Mouse (Mus musculus) embryonic facial prominence, embryonic 10.5 days (tissue): ENCODE measurements around the gene Dmxl2. TPM values are rescaled to one million over a fixed set of nuclear protein-coding genes. Genes with fewer than 3 reads are reported as not detected.

Experiments used
- DNase-seq: peaks from one replicate; pipeline ENCODE4 v3.0.0-alpha.2; 2017; ENCODE audit warnings: low spot score
- H3K27ac ChIP-seq: fragments of 300-500 bp; sonication (generic); replicated peaks from 2 replicates; pipeline ENCODE4 v1.5.1; 2016; ENCODE audit warnings: mild to moderate bottlenecking
- H3K27me3 ChIP-seq: fragments of 300-500 bp; sonication (generic); replicated peaks from 2 replicates; pipeline ENCODE4 v1.6.1; 2016; ENCODE audit warnings: low read depth, mild to moderate bottlenecking; ENCODE audit not compliant: poor library complexity, severe bottlenecking
- H3K36me3 ChIP-seq: fragments of 300-500 bp; sonication (generic); replicated peaks from 2 replicates; pipeline ENCODE4 v1.6.1; 2016; ENCODE audit warnings: mild to moderate bottlenecking, moderate library complexity
- H3K4me1 ChIP-seq: fragments of 300-500 bp; sonication (generic); 2 replicates; pipeline ENCODE4 v1.6.1; 2016
- H3K4me3 ChIP-seq: fragments of 300-500 bp; sonication (generic); 2 replicates; pipeline ENCODE4 v1.5.1; 2016; ENCODE audit warnings: mild to moderate bottlenecking, moderate library complexity
- H3K9me3 ChIP-seq: fragments of 300-500 bp; sonication (generic); 2 replicates; pipeline ENCODE4 v1.6.1; 2016; ENCODE audit warnings: mild to moderate bottlenecking
- WGBS: fragments of 180-500 bp; shearing (Covaris S2); methylation state at CpG from one replicate; pipeline ENCODE4 v1.1.7; 2016; 5-methylcytosine and 5-hydroxymethylcytosine counted together
- polyA plus RNA-seq: library from polyadenylated mRNA; unstranded; fragments of >200 nt; fragmentation: Nextera tagmentation; extraction: Ambion mirVana; gene quantifications from 2 replicates; pipeline ENCODE4 v1.2.1, GENCODE M21; 2016

Dmxl2 gene
- polyA plus RNA-seq, 1 experiment from 2014 or later: 6.1 TPM

DNA sequence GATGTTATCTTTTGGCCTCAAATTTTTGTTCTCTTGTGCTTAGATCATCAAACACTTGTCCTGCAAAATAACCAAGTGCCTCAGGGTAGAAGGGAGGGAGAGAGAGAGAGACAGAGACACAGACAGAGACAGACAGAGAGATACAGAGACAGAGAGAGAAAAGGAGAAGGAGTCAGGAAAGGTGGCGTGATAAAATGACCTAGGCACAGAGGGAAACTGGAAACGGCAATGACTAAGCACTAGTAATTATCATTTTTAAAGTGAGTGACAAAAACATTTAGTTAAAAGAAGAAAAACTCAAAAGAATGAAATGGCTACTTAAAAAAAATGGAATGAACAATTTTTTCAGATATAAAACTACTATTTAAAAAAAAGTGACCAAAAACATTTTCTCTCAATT lies 11.8 kb downstream of the Dmxl2 start:
- H3K27ac ChIP-seq: no peak overlapping the region
- 78% methylated on average over 2 of the region's 2 CpGs for WGBS
- H3K9me3 ChIP-seq: no peaks in the 10 kb centered on the region
- no peaks in the 10 kb centered on the region for H3K36me3 ChIP-seq
- H3K27me3 ChIP-seq: no peaks in the 10 kb centered on the region
- H3K4me1 ChIP-seq: no peaks in the 10 kb centered on the region
- H3K4me3 ChIP-seq: no peak overlapping the region
- no peak for DNase-seq

DNA sequence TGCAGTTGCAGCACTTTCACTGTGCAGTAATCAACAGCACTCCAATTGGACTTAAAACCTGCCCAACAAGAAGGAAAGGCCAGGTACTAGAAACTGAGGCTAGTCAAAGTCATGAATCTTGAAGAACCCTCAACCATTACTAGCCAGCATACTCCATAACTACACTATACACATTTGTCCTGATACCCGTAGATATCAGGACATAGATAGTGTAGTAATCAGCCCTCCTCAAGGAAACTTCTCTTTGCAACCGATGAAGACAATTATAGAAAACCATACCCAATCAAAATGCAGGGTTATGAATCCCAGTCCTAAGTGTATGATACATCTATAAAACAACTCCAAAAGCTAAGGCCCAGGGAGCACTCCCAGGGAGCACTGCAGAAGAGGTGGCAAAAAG lies 16.5 kb downstream of the Dmxl2 start:
- no peaks in the 10 kb centered on the region for H3K27me3 ChIP-seq
- H3K27ac ChIP-seq: no peak overlapping the region
- no peaks in the 10 kb centered on the region for H3K4me1 ChIP-seq
- DNase-seq: no peak
- no peaks in the 10 kb centered on the region for H3K36me3 ChIP-seq
- 91% methylated on average over 2 of the region's 2 CpGs for WGBS
- no peak overlapping the region for H3K4me3 ChIP-seq
- H3K9me3 ChIP-seq: no peaks in the 10 kb centered on the region

DNA sequence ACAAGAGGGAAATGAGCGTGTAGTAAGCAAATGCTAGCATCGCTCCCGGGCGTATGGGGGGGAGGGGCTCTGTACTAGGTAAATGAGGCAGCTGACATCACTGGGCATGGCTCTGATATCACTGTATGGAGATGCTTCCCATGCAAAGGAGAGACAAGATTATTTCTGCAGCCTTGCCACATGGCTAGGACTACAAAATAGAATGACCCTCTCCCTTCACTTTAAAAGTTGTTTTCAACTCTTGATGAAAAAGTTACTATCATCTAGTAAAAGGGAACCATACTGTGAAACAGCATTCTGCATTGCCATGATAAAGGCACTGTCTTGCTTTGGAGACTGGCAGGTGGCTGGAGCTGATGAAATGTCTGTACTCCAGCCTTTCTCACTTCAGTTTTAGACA lies 18.2 kb downstream of the Dmxl2 start:
- no peaks in the 10 kb centered on the region for H3K27me3 ChIP-seq
- no peaks in the 10 kb centered on the region for H3K36me3 ChIP-seq
- no peaks in the 10 kb centered on the region for H3K9me3 ChIP-seq
- no peak overlapping the region for H3K4me3 ChIP-seq
- no peak for DNase-seq
- no peak overlapping the region for H3K27ac ChIP-seq
- 61% methylated on average over 4 of the region's 4 CpGs for WGBS
- H3K4me1 ChIP-seq: no peaks in the 10 kb centered on the region

- Histone ChIP-seq H3K27me3 (no peaks in the 10 kb centered on the region), H3K4me3 (no peak overlapping the region), H3K27ac (no peak overlapping the region), H3K4me1 (no peaks in the 10 kb centered on the region), H3K9me3 (no peaks in the 10 kb centered on the region), H3K36me3 (no peaks in the 10 kb centered on the region)
- DNase-seq: no peak
- WGBS: 81% methylated on average over 4 of the region's 4 CpGs
Observed at GRCm38 (mm10) chr9:54482763-54483162, 18.7 kb downstream of the Dmxl2 start.

GRCm38 (mm10) chr9:54479054-54479453 lies 22.4 kb downstream of the Dmxl2 start:
- H3K27me3 ChIP-seq: no peaks in the 10 kb centered on the region
- no peaks in the 10 kb centered on the region for H3K4me1 ChIP-seq
- no peaks in the 10 kb centered on the region for H3K36me3 ChIP-seq
- WGBS: 89% methylated on average over 1 of the region's 1 CpGs
- H3K4me3 ChIP-seq: no peak overlapping the region
- no peak overlapping the region for H3K27ac ChIP-seq
- DNase-seq: no peak
- no peaks in the 10 kb centered on the region for H3K9me3 ChIP-seq

GRCm38 (mm10) chr9:54478117-54478516 lies 23.3 kb downstream of the Dmxl2 start:
- no peaks in the 10 kb centered on the region for H3K9me3 ChIP-seq
- WGBS: 68% methylated on average over 3 of the region's 3 CpGs
- no peak for DNase-seq

DNA sequence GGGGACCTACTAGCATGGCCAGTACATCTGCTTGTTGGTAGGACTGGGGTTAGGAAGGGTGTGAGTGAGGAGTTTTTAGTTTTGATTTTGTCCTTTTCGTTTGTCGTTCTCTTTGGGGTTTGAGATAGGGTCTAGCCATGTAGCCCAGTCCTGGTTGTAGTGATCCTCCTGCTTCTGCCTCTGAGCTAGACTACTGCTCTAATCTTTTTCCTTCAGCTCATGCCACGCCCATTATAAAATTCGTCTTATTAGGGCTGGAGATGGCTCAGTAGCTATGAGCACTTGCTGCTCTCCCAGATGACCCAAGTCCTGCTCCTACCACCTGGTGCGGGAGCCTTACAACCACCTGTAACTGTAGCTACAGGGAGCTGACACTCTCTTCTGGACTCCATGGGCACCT lies 26.9 kb downstream of the Dmxl2 start:
- Histone ChIP-seq H3K36me3 (no peaks in the 10 kb centered on the region), H3K27me3 (no peaks in the 10 kb centered on the region), H3K4me3 (no peak overlapping the region), H3K9me3 (no peaks in the 10 kb centered on the region), H3K4me1 (no peaks in the 10 kb centered on the region), H3K27ac (no peak overlapping the region)
- WGBS: 91% methylated on average over 5 of the region's 5 CpGs
- no peak for DNase-seq

More at GRCm38 (mm10) chr9:54478117-54478516, 23.3 kb downstream of the Dmxl2 start:
- no peak overlapping the region for H3K4me3 ChIP-seq
- no peak overlapping the region for H3K27ac ChIP-seq
- no peaks in the 10 kb centered on the region for H3K27me3 ChIP-seq
- no peaks in the 10 kb centered on the region for H3K4me1 ChIP-seq
- no peaks in the 10 kb centered on the region for H3K36me3 ChIP-seq

GRCm38 (mm10) chr9:54474031-54474430 lies 27.4 kb downstream of the Dmxl2 start:
- H3K9me3 ChIP-seq: no peaks in the 10 kb centered on the region
- H3K36me3 ChIP-seq: no peaks in the 10 kb centered on the region
- H3K27me3 ChIP-seq: no peaks in the 10 kb centered on the region
- no peak overlapping the region for H3K4me3 ChIP-seq
- no peak overlapping the region for H3K27ac ChIP-seq
- no peak for DNase-seq
- WGBS: 90% methylated on average over 4 of the region's 4 CpGs
- H3K4me1 ChIP-seq: no peaks in the 10 kb centered on the region

DNA sequence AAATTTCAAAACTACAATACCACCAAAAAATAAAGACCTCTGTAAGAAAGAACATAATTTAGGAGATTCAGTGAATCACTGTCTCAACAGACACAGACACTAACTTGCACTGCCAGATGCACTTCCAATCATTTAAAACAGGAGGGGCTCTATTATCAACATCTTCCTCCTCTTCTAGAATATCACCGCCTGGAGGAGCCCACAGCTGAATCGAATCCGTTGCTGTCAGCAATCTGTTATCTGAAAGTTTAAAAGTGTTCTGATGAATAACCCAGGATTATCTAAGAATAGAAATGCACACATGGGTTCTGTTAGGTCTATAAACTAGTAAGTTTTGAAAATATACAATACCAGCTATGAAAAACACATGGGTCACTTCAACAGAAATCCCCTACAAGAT lies 28.6 kb downstream of the Dmxl2 start:
- H3K36me3 ChIP-seq: no peaks in the 10 kb centered on the region
- no peaks in the 10 kb centered on the region for H3K9me3 ChIP-seq
- H3K4me1 ChIP-seq: no peaks in the 10 kb centered on the region
- DNase-seq: no peak
- WGBS: 53% methylated on average over 3 of the region's 3 CpGs
- no peak overlapping the region for H3K4me3 ChIP-seq
- no peak overlapping the region for H3K27ac ChIP-seq
- no peaks in the 10 kb centered on the region for H3K27me3 ChIP-seq

GRCm38 (mm10) chr9:54469339-54469738 lies 32.1 kb downstream of the Dmxl2 start:
- WGBS: 89% methylated on average over 2 of the region's 2 CpGs
- no peaks in the 10 kb centered on the region for H3K9me3 ChIP-seq
- no peaks in the 10 kb centered on the region for H3K27me3 ChIP-seq
- no peak for DNase-seq
- no peak overlapping the region for H3K4me3 ChIP-seq
- no peak overlapping the region for H3K27ac ChIP-seq
- no peaks in the 10 kb centered on the region for H3K4me1 ChIP-seq
- no peaks in the 10 kb centered on the region for H3K36me3 ChIP-seq

DNA sequence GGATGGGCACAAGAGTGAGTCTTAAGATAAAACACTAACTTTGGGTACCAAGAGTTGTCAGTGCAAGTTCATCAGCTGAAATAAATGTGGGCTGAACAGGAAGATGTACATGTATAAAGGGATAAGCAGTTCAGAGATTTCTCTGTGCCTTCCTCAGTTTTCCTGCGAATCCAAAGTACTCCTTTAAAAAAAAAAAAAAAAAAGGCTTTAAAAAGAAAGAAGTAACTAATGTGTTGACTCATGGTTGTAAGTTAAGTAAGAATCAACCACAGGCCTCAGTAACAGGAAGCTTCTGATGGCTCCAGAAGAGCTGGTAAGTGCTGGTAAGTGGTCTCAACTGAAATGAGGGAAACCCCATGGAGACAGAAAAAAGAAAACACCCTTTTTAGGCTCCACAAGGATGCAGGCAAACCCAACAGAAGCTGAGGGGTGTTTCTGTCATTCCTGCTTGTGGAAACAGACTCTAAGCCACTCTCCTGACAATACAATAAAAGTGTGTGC lies 33.9 kb downstream of the Dmxl2 start:
- WGBS: 81% methylated on average over 1 of the region's 1 CpGs
- H3K9me3 ChIP-seq: no peaks in the 10 kb centered on the region
- H3K27me3 ChIP-seq: no peaks in the 10 kb centered on the region
- no peak overlapping the region for H3K27ac ChIP-seq
- no peak overlapping the region for H3K4me3 ChIP-seq
- no peaks in the 10 kb centered on the region for H3K4me1 ChIP-seq
- no peaks in the 10 kb centered on the region for H3K36me3 ChIP-seq
- no peak for DNase-seq

DNA sequence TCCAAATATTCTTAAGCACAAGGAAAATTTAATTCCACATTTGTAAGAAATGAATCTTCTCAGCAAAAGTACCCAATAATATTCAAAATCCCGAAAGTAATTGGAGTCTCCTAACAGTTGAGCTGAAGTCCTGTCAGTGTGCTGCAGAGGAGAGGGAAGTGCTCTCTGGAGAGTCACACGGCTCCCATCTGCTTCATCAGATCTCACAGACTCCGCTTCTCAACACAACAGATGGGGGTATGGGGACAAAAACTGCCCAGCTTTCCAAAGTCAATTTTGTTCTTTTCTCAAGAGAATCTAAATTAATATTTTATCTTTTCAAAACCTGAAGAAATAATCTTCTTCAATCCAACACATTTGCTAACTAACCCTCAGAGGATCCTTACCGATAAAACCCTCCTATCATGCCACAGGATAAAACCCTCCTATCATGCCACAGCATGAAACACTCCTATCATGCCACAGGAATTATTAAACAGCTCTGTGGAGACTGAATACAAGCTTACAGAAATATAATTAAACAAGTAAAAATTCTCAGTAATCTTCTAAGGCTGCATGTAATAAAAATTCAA lies 37.9 kb downstream of the Dmxl2 start:
- 87% methylated on average over 4 of the region's 4 CpGs for WGBS
- Histone ChIP-seq H3K27me3 (no peaks in the 10 kb centered on the region), H3K36me3 (no peaks in the 10 kb centered on the region), H3K9me3 (no peaks in the 10 kb centered on the region), H3K4me1 (no peaks in the 10 kb centered on the region), H3K4me3 (no peak overlapping the region), H3K27ac (no peak overlapping the region)
- DNase-seq: no peak

GRCm38 (mm10) chr9:54439015-54439414 lies 62.4 kb downstream of the Dmxl2 start:
- H3K27me3 ChIP-seq: no peaks in the 10 kb centered on the region
- no peaks in the 10 kb centered on the region for H3K4me1 ChIP-seq
- H3K9me3 ChIP-seq: no peaks in the 10 kb centered on the region
- DNase-seq: no peak
- no peak overlapping the region for H3K4me3 ChIP-seq
- H3K36me3 ChIP-seq: no peaks in the 10 kb centered on the region
- WGBS: 86% methylated on average over 6 of the region's 6 CpGs
- no peak overlapping the region for H3K27ac ChIP-seq
